Mouse (Mus musculus) thymus, postnatal 0 days (tissue): Measurements from ENCODE around the gene Stat2. TPM values are rescaled to one million over a fixed set of nuclear protein-coding genes. Genes with fewer than 3 reads are reported as not detected.
"Not testable (repeated sequence)": the region's sequence is repeated elsewhere in the genome, so short reads cannot be mapped to it uniquely, and the experiment has no call there.

Experiments used
- DNase-seq: peaks from one replicate; pipeline ENCODE4 v3.0.0-alpha.2; 2015; ENCODE audit warnings: low spot score
- polyA plus RNA-seq: library from polyadenylated mRNA; unstranded; fragments of >200 nt; fragmentation: Nextera tagmentation; extraction: Ambion mirVana; gene quantifications from 2 replicates; pipeline ENCODE4 v1.2.1, GENCODE M21; 2015

Stat2 gene
- polyA plus RNA-seq, 1 experiment from 2014 or later, result 25.1 TPM

GRCm38 (mm10) chr10:128297622-128298021 is 27.3 kb downstream of the Stat2 start:
- DNase-seq, result no peak

GRCm38 (mm10) chr10:128298243-128298642 is 27.9 kb downstream of the Stat2 start:
- DNase-seq, result no peak

- DNase-seq, result no peak
Measured at GRCm38 (mm10) chr10:128298702-128299171, 28.4 kb downstream of the Stat2 start, which contains the start of gene Il23a. TSS of gene Il23a (minus strand) at chr10:128298752.

- DNase-seq, result no peak
Measured at GRCm38 (mm10) chr10:128302357-128302756, 32.0 kb downstream of the Stat2 start.

- no peak for DNase-seq
Measured at GRCm38 (mm10) chr10:128302785-128303125, 32.4 kb downstream of the Stat2 start.

- DNase-seq, result peak; percentile 100
Measured at GRCm38 (mm10) chr10:128303126-128304021, 33.0 kb downstream of the Stat2 start, which contains the start of gene Pan2. TSS of gene Pan2 (plus strand) at chr10:128303335.

- DNase-seq, result no peak
Measured at GRCm38 (mm10) chr10:128309654-128310053, 39.3 kb downstream of the Stat2 start.

- DNase-seq, result no peak
Measured at GRCm38 (mm10) chr10:128310177-128310576, 39.8 kb downstream of the Stat2 start.

- DNase-seq, result no peak
Measured at GRCm38 (mm10) chr10:128310902-128311301, 40.5 kb downstream of the Stat2 start.

GRCm38 (mm10) chr10:128315578-128315977 is 45.2 kb downstream of the Stat2 start:
- no peak for DNase-seq

GRCm38 (mm10) chr10:128321641-128322040 is 51.3 kb downstream of the Stat2 start:
- DNase-seq, result no peak

GRCm38 (mm10) chr10:128322141-128323108 is 52.1 kb downstream of the Stat2 start, which contains the start of gene Cnpy2:
TSS of gene Cnpy2 (plus strand) at chr10:128322459.
- DNase-seq, result peak; percentile 90

- DNase-seq, result peak; percentile 34
Measured at GRCm38 (mm10) chr10:128323516-128323915, 53.2 kb downstream of the Stat2 start.

- no peak for DNase-seq
Measured at GRCm38 (mm10) chr10:128326825-128327224, 56.5 kb downstream of the Stat2 start.

- no peak for DNase-seq
Measured at GRCm38 (mm10) chr10:128327610-128328009, 57.3 kb downstream of the Stat2 start.

- not testable (repeated sequence) for DNase-seq
Measured at GRCm38 (mm10) chr10:128332358-128333249, 62.2 kb downstream of the Stat2 start.

- peak; percentile 87 for DNase-seq
Measured at GRCm38 (mm10) chr10:128335582-128335981, 65.2 kb downstream of the Stat2 start.

GRCm38 (mm10) chr10:128336195-128336594 is 65.8 kb downstream of the Stat2 start:
- DNase-seq, result no peak

- no peak for DNase-seq
Measured at GRCm38 (mm10) chr10:128336597-128336996, 66.2 kb downstream of the Stat2 start.
